Mouse (Mus musculus) ES-E14 (cell line): ENCODE data around the gene B4galt7.

Experiments used
- CHD2 ChIP-seq: IDR thresholded peaks from 2 replicates; pipeline ENCODE4 v1.6.1; 2014; ENCODE audit warnings: mild to moderate bottlenecking, low read depth, low read length, inconsistent platforms
- MAFK ChIP-seq: IDR thresholded peaks from 2 replicates; pipeline ENCODE4 v1.6.1; 2014; ENCODE audit warnings: mild to moderate bottlenecking, low read depth, low read length, inconsistent platforms; ENCODE audit not compliant: insufficient read depth
- ZC3H11A ChIP-seq: IDR thresholded peaks from 2 replicates; pipeline ENCODE4 v1.6.1; 2012; ENCODE audit warnings: low read depth, mild to moderate bottlenecking, inconsistent platforms, low read length, borderline replicate concordance
- ZNF384 ChIP-seq: IDR thresholded peaks from 2 replicates; pipeline ENCODE4 v1.6.1; 2012; ENCODE audit warnings: low read depth, low read length, inconsistent platforms

GRCm38 (mm10) chr13:55570286-55570973, 29.3 kb upstream of the B4galt7 start:
- no peak for TF ChIP-seq CHD2
- TF ChIP-seq MAFK = no peak
- no peak for TF ChIP-seq ZC3H11A
- TF ChIP-seq ZNF384 = no peak
